Mouse (Mus musculus): Measurements from ENCODE around the gene Notch4. TPM values are rescaled to one million over a fixed set of nuclear protein-coding genes. Genes with fewer than 3 reads are reported as not detected.

The Notch4 gene
- polyA plus RNA-seq, 1 experiment from 2014 or later, result 8.0 TPM

- 22% methylated on average over 6 of the region's 6 CpGs for WGBS
These were observed 33.6 kb downstream of the Notch4 start, which contains the start of gene Ager for GRCm38 (mm10) chr17:34597566-34598095. TSS of gene Ager (plus strand) at chr17:34597862.

GRCm38 (mm10) chr17:34599891-34600290 is 35.8 kb downstream of the Notch4 start:
- peaks cover 29% of the 10 kb centered on the region for H3K4me1 ChIP-seq
- no peak overlapping the region for H3K9ac ChIP-seq (replicated peaks)
- H3K36me3 ChIP-seq, result peaks cover 37% of the 10 kb centered on the region
- H3K4me3 ChIP-seq (replicated peaks), result no peak overlapping the region
- H3K4me2 ChIP-seq, result no peak overlapping the region
- no peak for ATAC-seq (ENCODE audit: low FRiP score)
- H3K27ac ChIP-seq (replicated peaks), result no peak overlapping the region
- WGBS, result 76% methylated on average over 9 of the region's 9 CpGs
- no peaks in the 10 kb centered on the region for H3K27me3 ChIP-seq (replicated peaks)
- no peaks in the 10 kb centered on the region for H3K9me3 ChIP-seq (replicated peaks)

More at GRCm38 (mm10) chr17:34597566-34598095, 33.6 kb downstream of the Notch4 start, which contains the start of gene Ager:
- peaks cover 43% of the 10 kb centered on the region for H3K4me1 ChIP-seq
- ATAC-seq (ENCODE audit: low FRiP score), result no peak
- peaks cover 42% of the 10 kb centered on the region for H3K36me3 ChIP-seq
- no peak within 1 kb of the TSS for H3K9ac ChIP-seq (replicated peaks)
- no peak within 1 kb of the TSS for H3K4me2 ChIP-seq
- H3K4me3 ChIP-seq (replicated peaks), result no peak within 1 kb of the TSS
- no peaks in the 10 kb centered on the region for H3K27me3 ChIP-seq (replicated peaks)
- H3K9me3 ChIP-seq (replicated peaks), result no peaks in the 10 kb centered on the region
- H3K27ac ChIP-seq (replicated peaks), result no peak within 1 kb of the TSS

GRCm38 (mm10) chr17:34601796-34602195 is 37.7 kb downstream of the Notch4 start:
- Histone ChIP-seq H3K4me1 (peaks cover 29% of the 10 kb centered on the region), H3K27me3 (replicated peaks) (no peaks in the 10 kb centered on the region), H3K9me3 (replicated peaks) (no peaks in the 10 kb centered on the region), H3K36me3 (peaks cover 21% of the 10 kb centered on the region), H3K27ac (replicated peaks) (no peak overlapping the region), H3K4me3 (replicated peaks) (peak overlapping the region; percentile 70), H3K9ac (replicated peaks) (no peak overlapping the region), H3K4me2 (peak overlapping the region; percentile 69)
- 89% methylated on average over 12 of the region's 12 CpGs for WGBS
- ATAC-seq (ENCODE audit: low FRiP score), result no peak

- peak within 1 kb of the TSS; percentile 92 for H3K27ac ChIP-seq (replicated peaks)
- peaks cover 44% of the 10 kb centered on the region for H3K4me1 ChIP-seq
- H3K27me3 ChIP-seq (replicated peaks), result no peaks in the 10 kb centered on the region
- H3K36me3 ChIP-seq, result peaks cover 20% of the 10 kb centered on the region
- WGBS, result under 1% methylated on average over 30 of the region's 30 CpGs
- H3K9me3 ChIP-seq (replicated peaks), result no peaks in the 10 kb centered on the region
- peak within 1 kb of the TSS; percentile 84 for H3K4me3 ChIP-seq (replicated peaks)
- peak within 1 kb of the TSS; percentile 97 for H3K9ac ChIP-seq (replicated peaks)
- ATAC-seq (ENCODE audit: low FRiP score), result peak; percentile 92
- peak within 1 kb of the TSS; percentile 97 for H3K4me2 ChIP-seq
These were observed 39.5 kb downstream of the Notch4 start, which contains the start of gene Rnf5 for GRCm38 (mm10) chr17:34603375-34604060. TSS of gene Rnf5 (minus strand) at chr17:34603690.

GRCm38 (mm10) chr17:34604061-34604508 is 40.0 kb downstream of the Notch4 start, which contains the start of gene Agpat1:
TSS of gene Agpat1 (plus strand) at chr17:34604262.
- WGBS, result 0% methylated on average over 35 of the region's 35 CpGs

GRCm38 (mm10) chr17:34604511-34605237 is 40.6 kb downstream of the Notch4 start:
- no peaks in the 10 kb centered on the region for H3K9me3 ChIP-seq (replicated peaks)
- WGBS, result 8% methylated on average over 24 of the region's 24 CpGs
- H3K4me1 ChIP-seq, result peaks cover 51% of the 10 kb centered on the region
- H3K27ac ChIP-seq (replicated peaks), result peak overlapping the region; percentile 92
- H3K4me2 ChIP-seq, result peak overlapping the region; percentile 97
- peaks cover 19% of the 10 kb centered on the region for H3K36me3 ChIP-seq
- H3K27me3 ChIP-seq (replicated peaks), result no peaks in the 10 kb centered on the region
- ATAC-seq (ENCODE audit: low FRiP score), result no peak
- H3K9ac ChIP-seq (replicated peaks), result peak overlapping the region; percentile 97
- peak overlapping the region; percentile 84 for H3K4me3 ChIP-seq (replicated peaks)

More at GRCm38 (mm10) chr17:34604061-34604508, 40.0 kb downstream of the Notch4 start, which contains the start of gene Agpat1:
- Histone ChIP-seq H3K4me3 (replicated peaks) (peak within 1 kb of the TSS; percentile 84), H3K9ac (replicated peaks) (peak within 1 kb of the TSS; percentile 97), H3K27me3 (replicated peaks) (no peaks in the 10 kb centered on the region), H3K36me3 (peaks cover 20% of the 10 kb centered on the region), H3K4me1 (peaks cover 50% of the 10 kb centered on the region), H3K9me3 (replicated peaks) (no peaks in the 10 kb centered on the region), H3K4me2 (peak within 1 kb of the TSS; percentile 97), H3K27ac (replicated peaks) (peak within 1 kb of the TSS; percentile 92)
- ATAC-seq (ENCODE audit: low FRiP score), result peak; percentile 89

GRCm38 (mm10) chr17:34605609-34606008 is 41.5 kb downstream of the Notch4 start:
- H3K27ac ChIP-seq (replicated peaks), result peak overlapping the region; percentile 92
- peak overlapping the region; percentile 97 for H3K9ac ChIP-seq (replicated peaks)
- H3K4me2 ChIP-seq, result peak overlapping the region; percentile 97
- peak; percentile 40 for ATAC-seq (ENCODE audit: low FRiP score)
- no peaks in the 10 kb centered on the region for H3K9me3 ChIP-seq (replicated peaks)
- peaks cover 51% of the 10 kb centered on the region for H3K4me1 ChIP-seq
- H3K36me3 ChIP-seq, result peaks cover 15% of the 10 kb centered on the region
- H3K4me3 ChIP-seq (replicated peaks), result peak overlapping the region; percentile 84
- no peaks in the 10 kb centered on the region for H3K27me3 ChIP-seq (replicated peaks)
- under 1% methylated on average over 22 of the region's 30 CpGs for WGBS

GRCm38 (mm10) chr17:34606186-34607039 is 42.3 kb downstream of the Notch4 start:
- 16% methylated on average over 32 of the region's 32 CpGs for WGBS
- no peak for ATAC-seq (ENCODE audit: low FRiP score)

GRCm38 (mm10) chr17:34607997-34608396 is 43.9 kb downstream of the Notch4 start:
- H3K4me1 ChIP-seq, result peaks cover 41% of the 10 kb centered on the region
- no peaks in the 10 kb centered on the region for H3K9me3 ChIP-seq (replicated peaks)
- H3K4me2 ChIP-seq, result peak overlapping the region; percentile 97; the same call in 1 of the 2 replicates
- ATAC-seq (ENCODE audit: low FRiP score), result no peak
- no peaks in the 10 kb centered on the region for H3K27me3 ChIP-seq (replicated peaks)
- H3K4me3 ChIP-seq (replicated peaks), result no peak overlapping the region
- H3K27ac ChIP-seq (replicated peaks), result no peak overlapping the region
- peaks cover 28% of the 10 kb centered on the region for H3K36me3 ChIP-seq
- 80% methylated on average over 7 of the region's 7 CpGs for WGBS
- 0 out of 2 replicates have a peak overlapping the region, but pooled peaks have one; percentile 97 for H3K9ac ChIP-seq (replicated peaks)

More at GRCm38 (mm10) chr17:34606186-34607039, 42.3 kb downstream of the Notch4 start:
- H3K4me3 ChIP-seq (replicated peaks), result peak overlapping the region; percentile 84
- H3K27ac ChIP-seq (replicated peaks), result peak overlapping the region; percentile 92
- H3K9ac ChIP-seq (replicated peaks), result peak overlapping the region; percentile 97
- peaks cover 20% of the 10 kb centered on the region for H3K36me3 ChIP-seq
- H3K9me3 ChIP-seq (replicated peaks), result no peaks in the 10 kb centered on the region
- H3K4me1 ChIP-seq, result peaks cover 51% of the 10 kb centered on the region
- H3K27me3 ChIP-seq (replicated peaks), result no peaks in the 10 kb centered on the region
- peak overlapping the region; percentile 97 for H3K4me2 ChIP-seq

GRCm38 (mm10) chr17:34611050-34611449 is 47.0 kb downstream of the Notch4 start:
- no peak for ATAC-seq (ENCODE audit: low FRiP score)
- no peak overlapping the region for H3K9ac ChIP-seq (replicated peaks)
- 89% methylated on average over 8 of the region's 8 CpGs for WGBS
- peaks cover 29% of the 10 kb centered on the region for H3K4me1 ChIP-seq
- H3K27me3 ChIP-seq (replicated peaks), result no peaks in the 10 kb centered on the region
- H3K27ac ChIP-seq (replicated peaks), result no peak overlapping the region
- H3K4me3 ChIP-seq (replicated peaks), result no peak overlapping the region
- no peak overlapping the region for H3K4me2 ChIP-seq
- peaks cover 50% of the 10 kb centered on the region for H3K36me3 ChIP-seq
- H3K9me3 ChIP-seq (replicated peaks), result no peaks in the 10 kb centered on the region

Data from neural tube, embryonic 15.5 days (tissue).